Mouse (Mus musculus): ENCODE data around the gene Gm21987. TPM values are rescaled to one million over a fixed set of nuclear protein-coding genes. Genes with fewer than 3 reads are reported as not detected.
"Not testable (repeated sequence)": the region's sequence is repeated elsewhere in the genome, so short reads cannot be mapped to it uniquely, and the experiment has no call there.

Gene Gm21987
- polyA plus RNA-seq, 1 experiment from 2014 or later = not detected

GRCm38 (mm10) chr16:38326778-38327397 is 20.0 kb upstream of the Gm21987 start:
- WGBS = 86% methylated on average over 11 of the region's 11 CpGs
- Histone ChIP-seq H3K27ac (replicated peaks) (no peak overlapping the region), H3K36me3 (replicated peaks) (no peaks in the 10 kb centered on the region), H3K4me3 (no peak overlapping the region), H3K4me1 (no peaks in the 10 kb centered on the region), H3K27me3 (replicated peaks; ENCODE audit: low read depth, poor library complexity, severe bottlenecking) (no peaks in the 10 kb centered on the region), H3K9me3 (no peaks in the 10 kb centered on the region)
- no peak for DNase-seq (ENCODE audit: low spot score)

GRCm38 (mm10) chr16:38329340-38329739 is 17.5 kb upstream of the Gm21987 start:
- Histone ChIP-seq H3K27me3 (replicated peaks; ENCODE audit: low read depth, poor library complexity, severe bottlenecking) (no peaks in the 10 kb centered on the region), H3K9me3 (no peaks in the 10 kb centered on the region), H3K4me3 (no peak overlapping the region), H3K36me3 (replicated peaks) (no peaks in the 10 kb centered on the region), H3K4me1 (no peaks in the 10 kb centered on the region), H3K27ac (replicated peaks) (no peak overlapping the region)
- 86% methylated on average over 3 of the region's 3 CpGs for WGBS
- DNase-seq (ENCODE audit: low spot score) = no peak

GRCm38 (mm10) chr16:38334431-38334830 is 12.4 kb upstream of the Gm21987 start:
- 35% methylated on average over 6 of the region's 6 CpGs for WGBS
- Histone ChIP-seq H3K9me3 (no peaks in the 10 kb centered on the region), H3K36me3 (replicated peaks) (no peaks in the 10 kb centered on the region), H3K27ac (replicated peaks) (no peak overlapping the region), H3K27me3 (replicated peaks; ENCODE audit: low read depth, poor library complexity, severe bottlenecking) (no peaks in the 10 kb centered on the region), H3K4me1 (no peaks in the 10 kb centered on the region), H3K4me3 (no peak overlapping the region)
- DNase-seq (ENCODE audit: low spot score) = no peak

- H3K36me3 ChIP-seq (replicated peaks); DNase-seq (ENCODE audit: low spot score); H3K27me3 ChIP-seq (replicated peaks; ENCODE audit: low read depth, poor library complexity, severe bottlenecking); H3K27ac ChIP-seq (replicated peaks); H3K4me3 ChIP-seq; H3K9me3 ChIP-seq; H3K4me1 ChIP-seq: not testable (repeated sequence)
- WGBS = 88% methylated on average over 4 of the region's 4 CpGs
Measured at GRCm38 (mm10) chr16:38338077-38338476, 8.8 kb upstream of the Gm21987 start.

- H3K4me1 ChIP-seq = peaks cover 13% of the 10 kb centered on the region
- no peaks in the 10 kb centered on the region for H3K9me3 ChIP-seq
- DNase-seq (ENCODE audit: low spot score) = peak; percentile 92
- no peaks in the 10 kb centered on the region for H3K36me3 ChIP-seq (replicated peaks)
- H3K4me3 ChIP-seq = peak within 1 kb of the TSS; percentile 56
- 8% methylated on average over 30 of the region's 30 CpGs for WGBS
- H3K27ac ChIP-seq (replicated peaks) = peak within 1 kb of the TSS; percentile 70
- H3K27me3 ChIP-seq (replicated peaks; ENCODE audit: low read depth, poor library complexity, severe bottlenecking) = no peaks in the 10 kb centered on the region
Measured at GRCm38 (mm10) chr16:38341396-38342324, 5.2 kb upstream of the Gm21987 start, which contains the start of gene Maats1. Gene Maats1 (minus strand): TSS chr16:38342143.

GRCm38 (mm10) chr16:38344941-38345725 is 1.7 kb upstream of the Gm21987 start:
- Histone ChIP-seq H3K27ac (replicated peaks) (no peak overlapping the region), H3K36me3 (replicated peaks) (peaks cover 13% of the 10 kb centered on the region), H3K9me3 (no peaks in the 10 kb centered on the region), H3K27me3 (replicated peaks; ENCODE audit: low read depth, poor library complexity, severe bottlenecking) (no peaks in the 10 kb centered on the region), H3K4me3 (no peak overlapping the region), H3K4me1 (peaks cover 23% of the 10 kb centered on the region)
- DNase-seq (ENCODE audit: low spot score) = peak; percentile 58
- 81% methylated on average over 3 of the region's 3 CpGs for WGBS

- H3K4me3 ChIP-seq = peak overlapping the region; percentile 70
- H3K36me3 ChIP-seq (replicated peaks) = peaks cover 36% of the 10 kb centered on the region
- H3K27ac ChIP-seq (replicated peaks) = peak overlapping the region; percentile 92; the same call in 1 of the 2 replicates
- no peaks in the 10 kb centered on the region for H3K27me3 ChIP-seq (replicated peaks; ENCODE audit: low read depth, poor library complexity, severe bottlenecking)
- DNase-seq (ENCODE audit: low spot score) = no peak
- 66% methylated on average over 6 of the region's 6 CpGs for WGBS
- no peaks in the 10 kb centered on the region for H3K9me3 ChIP-seq
- peaks cover 13% of the 10 kb centered on the region for H3K4me1 ChIP-seq
Measured at GRCm38 (mm10) chr16:38347588-38347987, 748 bp downstream of the Gm21987 start.

- Histone ChIP-seq H3K27ac (replicated peaks) (no peak overlapping the region), H3K9me3 (no peaks in the 10 kb centered on the region), H3K4me3 (peak overlapping the region; percentile 21; the same call in 1 of the 2 replicates), H3K36me3 (replicated peaks) (peaks cover 36% of the 10 kb centered on the region), H3K4me1 (peaks cover 13% of the 10 kb centered on the region), H3K27me3 (replicated peaks; ENCODE audit: low read depth, poor library complexity, severe bottlenecking) (no peaks in the 10 kb centered on the region)
- no peak for DNase-seq (ENCODE audit: low spot score)
- 92% methylated on average over 9 of the region's 9 CpGs for WGBS
Measured at GRCm38 (mm10) chr16:38348217-38348761, 1.4 kb downstream of the Gm21987 start.

GRCm38 (mm10) chr16:38349881-38350280 is 3.0 kb downstream of the Gm21987 start:
- Histone ChIP-seq H3K27ac (replicated peaks) (no peak overlapping the region), H3K36me3 (replicated peaks) (peaks cover 41% of the 10 kb centered on the region), H3K4me3 (no peak overlapping the region), H3K9me3 (no peaks in the 10 kb centered on the region), H3K27me3 (replicated peaks; ENCODE audit: low read depth, poor library complexity, severe bottlenecking) (no peaks in the 10 kb centered on the region), H3K4me1 (peaks cover 11% of the 10 kb centered on the region)
- no peak for DNase-seq (ENCODE audit: low spot score)
- WGBS = 92% methylated on average over 2 of the region's 2 CpGs

- Histone ChIP-seq H3K27me3 (replicated peaks; ENCODE audit: low read depth, poor library complexity, severe bottlenecking) (no peaks in the 10 kb centered on the region), H3K9me3 (no peaks in the 10 kb centered on the region)
- WGBS = 82% methylated on average over 7 of the region's 7 CpGs
Measured at GRCm38 (mm10) chr16:38350361-38350855, 3.6 kb downstream of the Gm21987 start.

GRCm38 (mm10) chr16:38350939-38351338 is 4.1 kb downstream of the Gm21987 start:
- Histone ChIP-seq H3K4me3 (no peak overlapping the region), H3K4me1 (peaks cover 11% of the 10 kb centered on the region), H3K9me3 (no peaks in the 10 kb centered on the region), H3K27ac (replicated peaks) (no peak overlapping the region), H3K27me3 (replicated peaks; ENCODE audit: low read depth, poor library complexity, severe bottlenecking) (no peaks in the 10 kb centered on the region), H3K36me3 (replicated peaks) (peaks cover 41% of the 10 kb centered on the region)
- no peak for DNase-seq (ENCODE audit: low spot score)
- 85% methylated on average over 6 of the region's 6 CpGs for WGBS

More at GRCm38 (mm10) chr16:38350361-38350855, 3.6 kb downstream of the Gm21987 start:
- Histone ChIP-seq H3K27ac (replicated peaks) (no peak overlapping the region), H3K4me3 (no peak overlapping the region), H3K36me3 (replicated peaks) (peaks cover 41% of the 10 kb centered on the region), H3K4me1 (peaks cover 11% of the 10 kb centered on the region)
- no peak for DNase-seq (ENCODE audit: low spot score)

- Histone ChIP-seq H3K9me3 (no peaks in the 10 kb centered on the region), H3K4me1 (peaks cover 11% of the 10 kb centered on the region), H3K36me3 (replicated peaks) (peaks cover 50% of the 10 kb centered on the region), H3K27ac (replicated peaks) (no peak overlapping the region), H3K27me3 (replicated peaks; ENCODE audit: low read depth, poor library complexity, severe bottlenecking) (no peaks in the 10 kb centered on the region), H3K4me3 (no peak overlapping the region)
- no peak for DNase-seq (ENCODE audit: low spot score)
- WGBS = 88% methylated on average over 7 of the region's 7 CpGs
Measured at GRCm38 (mm10) chr16:38352031-38352430, 5.2 kb downstream of the Gm21987 start.

Measured in embryonic facial prominence, embryonic 10.5 days (tissue).